Comparison of ENCODE assay signal across 11 mouse cellular contexts in genomic region chr4:140554552-140554951, GRCm38 (mm10).
DNase-seq lines count a peak whose midpoint lies in the region; ATAC-seq lines count a peak whose summit lies in the region.
"Had no signal": no experiment of that assay in that cellular context is flagged by ENCODE, and none has a peak within 500 bp of the region (broad histone marks: within the 10 kb centered on the region; RNA-seq: fewer than 3 reads in every experiment).

No protein-coding gene starts in this region.

- 0 out of 2 replicates have a peak, but pooled peaks have one; percentile 41 for ATAC-seq in lung, embryonic 16.5 days (ENCODE audit: low read depth)
- ATAC-seq in liver, embryonic 13.5 days (ENCODE audit: low read depth): peak; percentile 59
- ATAC-seq in kidney, embryonic 15.5 days (replicated peaks; ENCODE audit: low FRiP score): no peak
- ATAC-seq in erythroblast, adult 5-6 weeks (replicated peaks; ENCODE audit: low FRiP score, poor library complexity, severe bottlenecking): no peak; the same call in 1 of the 2 replicates

- H3K4me3 ChIP-seq in lung, embryonic 16.5 days (ENCODE audit: low read length): no peak overlapping the region
- H3K4me3 ChIP-seq in liver, embryonic 13.5 days (replicated peaks): no peak overlapping the region
- no peak overlapping the region for H3K4me3 ChIP-seq in forebrain, embryonic 10.5 days
- H3K4me3 ChIP-seq in kidney, embryonic 15.5 days (replicated peaks): no peak overlapping the region
- H3K4me3 ChIP-seq: embryonic facial prominence, embryonic 12.5 days; heart, adult 2 months; myocyte; neural tube, embryonic 15.5 days had no signal

- H3K36me3 ChIP-seq in lung, embryonic 16.5 days (ENCODE audit: control insufficient read depth, insufficient read depth, low read length): peaks cover 27% of the 10 kb centered on the region
- peaks cover 16% of the 10 kb centered on the region for H3K36me3 ChIP-seq in liver, embryonic 13.5 days
- H3K36me3 ChIP-seq in forebrain, embryonic 10.5 days (replicated peaks): peaks cover 97% of the 10 kb centered on the region
- H3K36me3 ChIP-seq in kidney, embryonic 15.5 days: peaks cover 87% of the 10 kb centered on the region

- H3K4me1 ChIP-seq in lung, embryonic 16.5 days (replicated peaks; ENCODE audit: control insufficient read depth, insufficient read depth, low read length): no peaks in the 10 kb centered on the region
- peaks cover 8% of the 10 kb centered on the region for H3K4me1 ChIP-seq in liver, embryonic 13.5 days (replicated peaks)
- H3K4me1 ChIP-seq in forebrain, embryonic 10.5 days: peaks cover 11% of the 10 kb centered on the region
- H3K4me1 ChIP-seq in kidney, embryonic 15.5 days: peaks cover 7% of the 10 kb centered on the region; the same call in 1 of the 2 replicates
- H3K4me1 ChIP-seq: embryonic facial prominence, embryonic 12.5 days had no signal

- 65% methylated on average over 4 of the region's 4 CpGs for WGBS in lung, embryonic 16.5 days
- 37% methylated on average over 4 of the region's 4 CpGs for WGBS in liver, embryonic 13.5 days (ENCODE audit: insufficient replicate concordance)
- 85% methylated on average over 4 of the region's 4 CpGs for WGBS in forebrain, embryonic 10.5 days
- 84% methylated on average over 4 of the region's 4 CpGs for WGBS in kidney, embryonic 15.5 days

- H3K27me3 ChIP-seq in lung, embryonic 16.5 days (ENCODE audit: control insufficient read depth, insufficient read depth, low read depth, low read length): no peaks in the 10 kb centered on the region
- no peaks in the 10 kb centered on the region for H3K27me3 ChIP-seq in liver, embryonic 13.5 days
- H3K27me3 ChIP-seq in forebrain, embryonic 10.5 days (ENCODE audit: poor library complexity, severe bottlenecking): no peaks in the 10 kb centered on the region
- no peaks in the 10 kb centered on the region for H3K27me3 ChIP-seq in kidney, embryonic 15.5 days
- H3K27me3 ChIP-seq: embryonic facial prominence, embryonic 12.5 days; neural tube, embryonic 15.5 days had no signal

- no peak overlapping the region for H3K4me2 ChIP-seq in lung, embryonic 16.5 days (ENCODE audit: low read depth, low read length)
- H3K4me2 ChIP-seq in liver, embryonic 13.5 days: no peak overlapping the region
- no peak overlapping the region for H3K4me2 ChIP-seq in kidney, embryonic 15.5 days
- H3K4me2 ChIP-seq: embryonic facial prominence, embryonic 12.5 days; neural tube, embryonic 15.5 days had no signal

- DNase-seq in lung, postnatal 36 days: no peak
- peak; percentile 83 for DNase-seq in ZHBTc4 (ENCODE audit: low read depth, low spot score)
- no peak for DNase-seq in liver, embryonic 13.5 days
- DNase-seq in forebrain, embryonic 10.5 days (ENCODE audit: extremely low spot score, low spot score): no peak

- H3K27ac ChIP-seq in lung, embryonic 16.5 days (ENCODE audit: low read length): no peak overlapping the region
- no peak overlapping the region for H3K27ac ChIP-seq in liver, embryonic 13.5 days
- no peak overlapping the region for H3K27ac ChIP-seq in forebrain, embryonic 10.5 days
- no peak overlapping the region for H3K27ac ChIP-seq in kidney, embryonic 15.5 days
- H3K27ac ChIP-seq: embryonic facial prominence, embryonic 12.5 days; heart, adult 2 months; neural tube, embryonic 15.5 days had no signal

- no peak overlapping the region for H3K9ac ChIP-seq in lung, embryonic 16.5 days (ENCODE audit: low read length)
- no peak overlapping the region for H3K9ac ChIP-seq in liver, embryonic 13.5 days
- no peak overlapping the region for H3K9ac ChIP-seq in kidney, embryonic 15.5 days
- H3K9ac ChIP-seq: embryonic facial prominence, embryonic 12.5 days; neural tube, embryonic 15.5 days had no signal

- H3K9me3 ChIP-seq in lung, embryonic 16.5 days (ENCODE audit: control insufficient read depth, low read length): no peaks in the 10 kb centered on the region
- no peaks in the 10 kb centered on the region for H3K9me3 ChIP-seq in liver, embryonic 13.5 days (replicated peaks)
- H3K9me3 ChIP-seq in forebrain, embryonic 10.5 days: no peaks in the 10 kb centered on the region
- H3K9me3 ChIP-seq in kidney, embryonic 15.5 days (replicated peaks): no peaks in the 10 kb centered on the region
- H3K9me3 ChIP-seq: embryonic facial prominence, embryonic 12.5 days; neural tube, embryonic 15.5 days had no signal

Comparison
In these comparisons a context has a peak if more than half of its experiments do, and no peak if none do; other contexts are left out.
1. ATAC-seq: peak in lung, embryonic 16.5 days (single experiment) and liver, embryonic 13.5 days (single experiment); none in kidney, embryonic 15.5 days (single experiment) and erythroblast, adult 5-6 weeks (single experiment).